Mouse (Mus musculus) brown adipose tissue, adult 24 weeks (tissue): ENCODE measurements around the gene Atp8a2. TPM values are rescaled to one million over a fixed set of nuclear protein-coding genes. Genes with fewer than 3 reads are reported as not detected.
A peak's percentile ranks its signal among the peaks of the same experiment; 100 is the strongest.
"Not testable (repeated sequence)": the region's sequence is repeated elsewhere in the genome, so short reads cannot be mapped to it uniquely, and the experiment has no call there.

Experiments
- H3K27ac ChIP-seq: fragments of 200-500 bp; replicated peaks from 2 replicates; pipeline ENCODE4 v1.5.1; 2012; ENCODE audit warnings: low read depth, mild to moderate bottlenecking, low read length
- H3K4me1 ChIP-seq: fragments of 200-500 bp; 2 replicates; pipeline ENCODE4 v1.6.1; 2012; ENCODE audit warnings: low read length, mixed read lengths; ENCODE audit not compliant: control insufficient read depth, insufficient read depth, insufficient read length
- H3K4me3 ChIP-seq: fragments of 200-500 bp; 2 replicates; pipeline ENCODE4 v1.5.1; 2012; ENCODE audit warnings: low read depth, mild to moderate bottlenecking, low read length, moderate library complexity; ENCODE audit not compliant: insufficient read depth
- polyA plus RNA-seq: library from polyadenylated mRNA; stranded (reverse); fragments of >200 nt; gene quantifications from 2 replicates; pipeline ENCODE4 v1.2.4, GENCODE M21; 2012; ENCODE audit not compliant: missing spikeins, insufficient read depth, insufficient read length

Atp8a2 gene
- polyA plus RNA-seq, 1 experiment, result not detected

GRCm38 (mm10) chr14:59641856-59642255 lies 555.1 kb downstream of the Atp8a2 start:
- Histone ChIP-seq H3K4me1 (no peaks in the 10 kb centered on the region), H3K27ac (no peak overlapping the region), H3K4me3 (no peak overlapping the region)

GRCm38 (mm10) chr14:59638906-59639703 lies 557.9 kb downstream of the Atp8a2 start:
- Histone ChIP-seq H3K4me1 (no peaks in the 10 kb centered on the region), H3K27ac (no peak overlapping the region), H3K4me3 (no peak overlapping the region)

- Histone ChIP-seq H3K4me3 (no peak overlapping the region), H3K27ac (no peak overlapping the region), H3K4me1 (no peaks in the 10 kb centered on the region)
These were observed 563.0 kb downstream of the Atp8a2 start for GRCm38 (mm10) chr14:59633988-59634387.

DNA sequence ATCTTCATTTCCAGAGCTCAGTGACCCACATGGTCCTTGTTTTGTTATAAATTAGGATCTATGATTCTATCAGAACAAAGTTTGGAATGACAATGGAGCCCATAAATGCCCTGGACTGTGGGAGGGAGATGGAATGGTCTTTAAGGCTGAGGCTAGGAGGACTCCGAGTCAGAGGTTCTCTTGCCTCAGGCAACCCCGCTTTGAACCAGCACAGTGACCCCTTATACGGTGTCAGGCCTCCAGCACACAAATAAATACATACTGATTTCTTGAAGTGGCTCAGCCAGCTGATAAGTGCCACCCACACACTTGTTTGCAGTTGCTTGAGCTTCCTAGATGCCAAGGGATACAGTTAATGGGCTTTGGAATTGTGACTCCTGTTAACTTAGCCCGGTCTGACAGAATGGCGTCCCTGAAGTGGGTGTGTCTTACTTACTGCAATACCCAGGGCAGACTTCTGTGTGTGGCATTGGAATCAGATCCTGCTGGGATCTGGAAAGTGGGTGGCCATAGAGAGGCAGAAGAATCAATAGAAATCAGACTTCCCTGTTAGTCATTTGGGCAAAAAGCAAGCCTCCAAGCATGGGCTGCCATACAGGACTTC lies 563.6 kb downstream of the Atp8a2 start:
- no peaks in the 10 kb centered on the region for H3K4me1 ChIP-seq
- no peak overlapping the region for H3K27ac ChIP-seq
- no peak overlapping the region for H3K4me3 ChIP-seq

GRCm38 (mm10) chr14:59632067-59632466 lies 564.9 kb downstream of the Atp8a2 start:
- no peak overlapping the region for H3K27ac ChIP-seq
- no peaks in the 10 kb centered on the region for H3K4me1 ChIP-seq
- H3K4me3 ChIP-seq, result no peak overlapping the region

- H3K4me1 ChIP-seq, result no peaks in the 10 kb centered on the region
- no peak overlapping the region for H3K27ac ChIP-seq
These were observed 566.9 kb downstream of the Atp8a2 start for GRCm38 (mm10) chr14:59630096-59630495.

DNA sequence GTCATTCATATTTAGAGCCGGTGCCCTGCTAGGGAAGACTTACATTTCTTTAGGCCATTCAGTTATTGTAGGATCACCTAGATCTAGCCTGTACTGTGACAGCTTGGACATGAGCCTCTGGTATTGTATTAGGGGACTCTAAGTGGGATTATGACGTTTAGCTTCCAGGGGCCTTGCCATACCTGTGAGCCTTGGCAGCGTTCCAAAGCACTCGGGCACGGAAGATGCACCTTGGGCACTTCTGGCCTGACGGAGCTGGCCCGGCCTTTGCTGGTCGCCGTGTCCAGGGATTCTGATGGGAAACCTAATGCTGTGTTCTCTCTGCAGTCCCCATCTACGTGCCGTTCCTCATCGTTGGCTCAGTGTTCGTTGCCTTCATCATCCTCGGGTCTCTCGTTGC lies 567.7 kb downstream of the Atp8a2 start:
- H3K4me3 ChIP-seq, result no peak overlapping the region
- H3K27ac ChIP-seq, result no peak overlapping the region
- no peaks in the 10 kb centered on the region for H3K4me1 ChIP-seq

More at GRCm38 (mm10) chr14:59630096-59630495, 566.9 kb downstream of the Atp8a2 start:
- no peak overlapping the region for H3K4me3 ChIP-seq

GRCm38 (mm10) chr14:59627823-59628222 lies 569.2 kb downstream of the Atp8a2 start:
- H3K4me1 ChIP-seq, result no peaks in the 10 kb centered on the region
- no peak overlapping the region for H3K27ac ChIP-seq
- H3K4me3 ChIP-seq, result no peak overlapping the region

- Histone ChIP-seq H3K4me1 (no peaks in the 10 kb centered on the region), H3K4me3 (no peak overlapping the region), H3K27ac (no peak overlapping the region)
These were observed 569.8 kb downstream of the Atp8a2 start for GRCm38 (mm10) chr14:59627142-59627680.

DNA sequence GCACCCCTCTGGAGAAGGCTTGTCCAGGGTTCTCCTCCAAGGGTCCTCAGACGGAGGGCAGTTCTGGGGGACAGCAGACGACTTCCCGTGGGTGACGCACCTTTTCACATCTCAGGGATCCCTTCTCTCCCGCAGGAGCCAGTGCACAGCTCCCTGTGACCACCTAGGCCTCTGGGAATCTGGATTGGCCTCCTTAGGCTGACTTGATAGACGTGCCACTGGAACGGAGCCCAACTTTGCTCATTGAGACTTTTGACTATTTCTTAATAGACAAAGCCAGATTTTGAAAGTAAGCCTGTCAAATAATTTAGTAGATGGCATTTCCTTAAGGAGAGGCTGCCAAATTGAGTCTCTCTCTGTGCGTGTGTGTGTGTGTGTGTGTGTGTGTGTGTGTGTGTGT lies 570.3 kb downstream of the Atp8a2 start:
- Histone ChIP-seq H3K4me3 (no peak overlapping the region), H3K27ac (no peak overlapping the region)

GRCm38 (mm10) chr14:59625806-59626364 lies 571.1 kb downstream of the Atp8a2 start:
- H3K27ac ChIP-seq, result no peak overlapping the region
- no peaks in the 10 kb centered on the region for H3K4me1 ChIP-seq
- peak overlapping the region; percentile 55 for H3K4me3 ChIP-seq

More for the DNA sequence above, 570.3 kb downstream of the Atp8a2 start:
- no peaks in the 10 kb centered on the region for H3K4me1 ChIP-seq

DNA sequence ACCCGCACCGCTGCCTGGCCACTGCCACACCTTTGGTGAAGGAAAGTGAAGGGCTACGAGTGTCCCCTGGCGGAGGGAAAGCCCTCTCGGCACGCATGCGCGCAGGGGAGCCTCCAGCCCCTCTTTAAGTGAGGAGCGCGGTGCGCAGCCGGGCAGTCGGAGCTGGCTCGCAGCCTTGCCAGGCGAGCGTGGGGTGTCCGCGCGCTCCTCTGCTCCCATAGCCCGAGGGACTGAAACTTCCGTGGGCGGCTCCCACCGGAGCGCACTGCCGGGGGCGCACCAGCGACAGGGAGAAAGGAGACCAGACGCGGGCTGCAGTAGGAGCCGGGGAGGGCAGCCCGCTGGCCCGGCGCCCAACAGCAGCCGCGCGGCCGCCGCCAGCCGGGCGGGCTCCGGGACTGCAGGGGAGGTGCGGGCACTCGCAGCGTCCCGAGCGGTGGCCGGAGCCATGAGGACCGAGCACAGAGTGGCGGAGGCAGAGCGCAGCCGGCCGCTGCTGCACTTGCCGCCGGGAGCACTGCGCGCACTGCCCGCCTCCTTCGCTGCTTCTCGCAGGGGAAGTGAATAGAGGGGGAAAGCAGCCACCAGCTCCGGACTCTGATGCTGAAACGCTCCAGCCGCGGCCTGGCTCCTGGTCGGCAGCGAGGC lies 571.7 kb downstream of the Atp8a2 start, which contains the start of gene Shisa2:
Shisa2 (plus strand) TSS at position 151 of the 648 bp plus-strand sequence.
- Histone ChIP-seq H3K4me1 (no peaks in the 10 kb centered on the region), H3K27ac (no peak within 1 kb of the TSS), H3K4me3 (peak within 1 kb of the TSS; percentile 55)

GRCm38 (mm10) chr14:59624326-59624885 lies 572.6 kb downstream of the Atp8a2 start:
- Histone ChIP-seq H3K4me1 (no peaks in the 10 kb centered on the region), H3K4me3 (peak overlapping the region; percentile 55), H3K27ac (no peak overlapping the region)

GRCm38 (mm10) chr14:59616802-59617201 lies 580.2 kb downstream of the Atp8a2 start:
- Histone ChIP-seq H3K27ac (no peak overlapping the region), H3K4me1 (no peaks in the 10 kb centered on the region), H3K4me3 (no peak overlapping the region)

- H3K4me3 ChIP-seq, H3K4me1 ChIP-seq, H3K27ac ChIP-seq: not testable (repeated sequence)
These were observed 582.8 kb downstream of the Atp8a2 start for GRCm38 (mm10) chr14:59614149-59614548.
